Mouse (Mus musculus) ES-Bruce4 (cell line): ENCODE measurements around the gene Eva1c. TPM values are rescaled to one million over a fixed set of nuclear protein-coding genes. Genes with fewer than 3 reads are reported as not detected.
A peak's percentile ranks its signal among the peaks of the same experiment; 100 is the strongest.

Experiments
- H3K27ac ChIP-seq: 2 replicates; pipeline ENCODE4 v1.5.1; 2012; ENCODE audit warnings: low read length, inconsistent platforms; ENCODE audit not compliant: insufficient read depth
- H3K27me3 ChIP-seq: 2 replicates; pipeline ENCODE4 v1.6.1; 2012; ENCODE audit warnings: mild to moderate bottlenecking, low read length, inconsistent platforms; ENCODE audit not compliant: control insufficient read depth, poor library complexity, insufficient read depth, severe bottlenecking
- H3K36me3 ChIP-seq: 2 replicates; pipeline ENCODE4 v1.6.1; 2012; ENCODE audit warnings: inconsistent platforms, mild to moderate bottlenecking, low read length, moderate library complexity; ENCODE audit not compliant: control insufficient read depth, poor library complexity, insufficient read depth, severe bottlenecking
- H3K4me1 ChIP-seq: one replicate; pipeline ENCODE4 v1.8.1; 2011; ENCODE audit warnings: low read length; ENCODE audit not compliant: control insufficient read depth, insufficient read depth
- H3K4me3 ChIP-seq: 2 replicates; pipeline ENCODE4 v1.5.1; 2011; ENCODE audit warnings: low read depth, mild to moderate bottlenecking, low read length
- H3K9ac ChIP-seq: 2 replicates; pipeline ENCODE4 v1.6.1; 2012; ENCODE audit warnings: low read depth, mild to moderate bottlenecking, inconsistent platforms; ENCODE audit not compliant: poor library complexity, severe bottlenecking
- H3K9me3 ChIP-seq: replicated peaks from 2 replicates; pipeline ENCODE4 v1.6.1; 2012; ENCODE audit warnings: mild to moderate bottlenecking, low read length, inconsistent platforms; ENCODE audit not compliant: control insufficient read depth, poor library complexity, insufficient read depth, severe bottlenecking
- CTCF ChIP-seq: IDR thresholded peaks from one replicate; pipeline ENCODE4 v1.8.1; 2011; ENCODE audit warnings: low read depth, low read length
- EP300 ChIP-seq: IDR thresholded peaks from 2 replicates; pipeline ENCODE4 v1.6.1; 2011; ENCODE audit warnings: low read depth, low read length; ENCODE audit not compliant: insufficient read depth
- POLR2A ChIP-seq: IDR thresholded peaks from one replicate; pipeline ENCODE4 v1.8.1; 2011; ENCODE audit warnings: low read length; ENCODE audit not compliant: insufficient read depth
- polyA plus RNA-seq: library from polyadenylated mRNA; stranded (reverse); fragments of >200 nt; gene quantifications from 2 replicates; pipeline ENCODE4 v1.2.4, GENCODE M21; 2011; ENCODE audit warnings: low read depth; ENCODE audit not compliant: missing spikeins, insufficient read depth, insufficient read length

Gene Eva1c
- polyA plus RNA-seq, 1 experiment = 4.9 TPM

DNA sequence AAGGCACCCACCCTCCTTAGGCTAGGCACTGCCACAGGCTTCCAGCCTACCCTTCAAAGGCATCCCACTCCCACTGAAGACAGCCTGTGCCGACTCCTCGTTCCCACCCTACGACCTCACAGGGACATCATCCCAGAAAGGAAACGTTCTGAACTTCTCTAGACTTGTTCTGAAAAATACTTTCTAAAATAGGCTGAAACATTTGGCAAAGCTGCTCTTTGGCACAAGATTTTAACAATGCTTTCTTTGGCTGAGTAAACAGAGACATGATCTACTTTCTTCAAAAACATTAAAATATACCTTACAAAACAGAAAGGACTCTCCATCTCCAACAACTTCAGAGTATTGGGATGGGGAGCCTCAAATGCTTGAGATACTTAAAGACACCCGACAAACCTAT, 25.3 kb upstream of the Eva1c start:
- Histone ChIP-seq H3K36me3 (peaks cover 29% of the 10 kb centered on the region), H3K9me3 (no peaks in the 10 kb centered on the region), H3K4me3 (no peak overlapping the region), H3K4me1 (no peaks in the 10 kb centered on the region), H3K27ac (no peak overlapping the region), H3K9ac (no peak overlapping the region), H3K27me3 (no peaks in the 10 kb centered on the region)
- TF ChIP-seq EP300 (no peak), CTCF (no peak), POLR2A (no peak)

DNA sequence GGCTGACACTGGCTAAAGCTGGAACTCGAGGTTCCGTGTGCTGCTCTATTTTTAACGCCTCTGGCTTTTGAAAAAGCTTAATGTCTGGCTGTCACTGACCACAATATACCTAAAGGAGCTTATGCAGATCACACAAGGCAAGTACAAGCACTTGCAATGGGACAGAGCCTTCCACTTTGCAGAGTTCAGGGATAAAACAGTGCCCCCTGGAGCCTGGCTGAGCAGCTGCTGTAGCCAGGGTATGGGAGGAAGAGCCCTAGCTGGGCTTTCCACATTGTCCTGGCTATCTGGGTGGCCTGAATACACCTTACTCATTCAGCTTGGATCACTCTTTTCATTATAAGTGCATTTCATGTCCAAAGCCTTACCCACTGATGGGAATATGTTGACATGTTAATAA, 24.6 kb upstream of the Eva1c start:
- H3K9ac ChIP-seq = no peak overlapping the region
- no peaks in the 10 kb centered on the region for H3K27me3 ChIP-seq
- H3K4me1 ChIP-seq = no peaks in the 10 kb centered on the region
- peaks cover 29% of the 10 kb centered on the region for H3K36me3 ChIP-seq
- no peak for TF ChIP-seq POLR2A
- TF ChIP-seq CTCF = peak; percentile 60
- H3K9me3 ChIP-seq = no peaks in the 10 kb centered on the region
- no peak overlapping the region for H3K4me3 ChIP-seq
- H3K27ac ChIP-seq = no peak overlapping the region

DNA sequence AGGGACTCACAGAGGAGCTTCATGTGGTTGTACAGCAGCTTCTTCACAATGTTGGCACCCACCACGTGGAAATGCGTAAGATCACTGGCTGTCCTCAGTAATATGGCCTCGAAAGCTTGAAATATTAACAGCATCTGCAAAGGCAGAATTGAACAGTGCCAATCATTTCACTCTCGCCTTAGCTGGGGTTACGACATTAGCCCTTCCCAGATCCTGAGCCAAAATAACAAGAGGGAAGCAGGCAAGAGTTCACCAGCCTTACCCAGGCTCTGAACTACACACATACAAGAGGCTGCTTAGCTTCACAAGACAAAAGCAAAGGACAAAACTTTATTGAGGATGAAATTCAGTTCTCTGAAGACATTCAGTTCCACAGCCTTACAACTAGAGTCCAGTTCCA, 22.1 kb upstream of the Eva1c start:
- Histone ChIP-seq H3K4me3 (no peak overlapping the region), H3K27ac (no peak overlapping the region), H3K9me3 (no peaks in the 10 kb centered on the region), H3K27me3 (no peaks in the 10 kb centered on the region), H3K36me3 (peaks cover 19% of the 10 kb centered on the region), H3K4me1 (peaks cover 2% of the 10 kb centered on the region), H3K9ac (no peak overlapping the region)
- TF ChIP-seq POLR2A (no peak), EP300 (no peak), CTCF (no peak)

DNA sequence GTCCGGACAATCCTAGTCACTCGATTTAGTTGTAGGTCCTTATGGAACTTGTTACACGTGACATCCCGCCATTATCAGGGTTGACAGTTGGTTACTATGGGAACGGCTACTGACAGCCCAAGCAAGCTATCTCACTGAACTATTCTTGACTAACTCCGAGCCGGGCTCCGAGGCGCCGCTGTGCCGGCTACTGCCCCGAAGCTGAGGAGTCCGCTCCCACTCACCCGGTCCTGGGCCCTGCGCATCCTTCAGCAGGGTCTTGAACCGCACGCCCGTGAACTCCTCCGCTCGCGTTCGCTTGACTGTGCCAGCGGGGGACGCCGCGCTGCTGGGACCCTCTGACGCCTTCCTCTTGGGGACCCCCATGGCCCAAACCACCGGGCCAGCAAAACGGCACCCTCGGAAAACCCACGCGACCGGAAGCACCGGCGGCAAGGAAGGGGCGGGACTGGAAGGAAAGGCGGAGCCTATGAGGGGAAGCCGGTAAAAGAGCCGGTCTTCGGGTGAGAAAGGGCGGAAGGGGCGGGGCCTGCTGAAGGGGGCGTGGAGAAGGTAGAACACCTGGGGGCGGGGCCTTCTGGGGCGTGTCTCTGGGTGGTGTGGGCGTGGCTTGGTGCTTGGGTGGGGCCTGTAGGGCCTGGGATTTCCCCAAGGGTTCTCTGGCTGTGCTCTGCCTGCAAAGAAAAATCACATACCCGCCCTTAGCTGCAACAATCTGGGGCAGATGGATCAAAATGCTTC, 16.4 kb upstream of the Eva1c start, which contains the start of gene Urb1:
Gene Urb1 (minus strand): TSS at position 439 of the 741 bp plus-strand sequence.
- TF ChIP-seq EP300 = no peak
- TF ChIP-seq POLR2A = no peak
- no peak for TF ChIP-seq CTCF
- peak within 1 kb of the TSS; percentile 87 for H3K4me3 ChIP-seq
- H3K27ac ChIP-seq = no peak within 1 kb of the TSS
- H3K9ac ChIP-seq = peak within 1 kb of the TSS; percentile 73
- H3K4me1 ChIP-seq = peaks cover 2% of the 10 kb centered on the region
- no peaks in the 10 kb centered on the region for H3K27me3 ChIP-seq
- H3K9me3 ChIP-seq = no peaks in the 10 kb centered on the region
- peaks cover 4% of the 10 kb centered on the region; the same call in 1 of the 2 replicates for H3K36me3 ChIP-seq

DNA sequence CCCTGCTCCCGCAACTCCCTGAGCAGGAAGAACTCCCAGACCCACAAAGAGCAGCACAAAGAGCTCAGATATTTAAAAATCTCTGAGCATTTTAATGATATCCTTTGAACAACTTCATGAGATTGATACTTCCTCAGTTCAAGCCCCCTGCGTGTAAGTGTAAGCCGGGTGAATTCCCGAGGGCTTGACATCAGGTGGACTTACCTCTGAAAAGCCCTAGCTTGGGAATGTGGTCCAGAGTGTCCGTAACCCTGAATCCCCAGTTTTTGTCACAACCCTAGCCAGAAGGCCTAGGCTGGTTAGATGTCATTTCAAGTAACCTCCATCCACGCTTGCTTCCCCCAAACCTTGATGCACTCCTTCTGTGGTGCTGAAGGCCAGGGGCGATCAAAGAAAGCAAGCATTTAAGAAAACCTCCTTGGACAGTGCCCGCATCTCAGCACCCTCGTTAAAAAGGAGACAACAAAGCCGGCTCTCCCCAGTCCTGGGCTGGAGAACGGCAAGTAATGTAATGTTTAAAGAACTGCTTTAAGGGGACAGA, 15.7 kb upstream of the Eva1c start:
- Histone ChIP-seq H3K9ac (no peak overlapping the region), H3K4me1 (peaks cover 2% of the 10 kb centered on the region), H3K27me3 (no peaks in the 10 kb centered on the region), H3K9me3 (no peaks in the 10 kb centered on the region), H3K4me3 (no peak overlapping the region), H3K27ac (no peak overlapping the region), H3K36me3 (no peaks in the 10 kb centered on the region)
- TF ChIP-seq CTCF = no peak
- TF ChIP-seq POLR2A = no peak
- TF ChIP-seq EP300 = no peak

DNA sequence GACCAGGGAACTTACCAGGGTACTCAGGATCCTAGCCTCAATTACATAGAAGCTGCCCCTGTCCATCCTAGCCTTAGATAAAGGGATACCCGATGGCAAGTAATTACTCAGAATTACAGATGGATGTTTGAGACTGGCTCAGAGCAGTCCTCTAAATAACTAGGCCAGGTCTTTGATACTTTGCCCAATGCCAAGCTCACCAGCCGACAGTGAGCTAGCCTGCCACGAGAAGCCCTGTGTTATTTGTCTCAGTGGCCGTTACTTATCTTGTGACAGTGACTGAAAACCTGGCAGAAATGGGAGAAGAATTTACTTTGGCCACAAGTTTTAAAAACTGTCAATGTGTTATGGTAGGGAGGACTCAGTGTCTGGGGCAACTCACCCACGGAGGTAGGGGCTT, 14.4 kb upstream of the Eva1c start:
- TF ChIP-seq POLR2A = no peak
- H3K27ac ChIP-seq = no peak overlapping the region
- no peak overlapping the region for H3K9ac ChIP-seq
- H3K4me3 ChIP-seq = no peak overlapping the region
- H3K36me3 ChIP-seq = no peaks in the 10 kb centered on the region
- H3K4me1 ChIP-seq = peaks cover 2% of the 10 kb centered on the region
- no peaks in the 10 kb centered on the region for H3K9me3 ChIP-seq
- no peaks in the 10 kb centered on the region for H3K27me3 ChIP-seq
